Mouse (Mus musculus) heart, embryonic 11.5 days (tissue): ENCODE measurements around the gene Casc4. TPM values are rescaled to one million over a fixed set of nuclear protein-coding genes. Genes with fewer than 3 reads are reported as not detected.
"Not testable (repeated sequence)": the region's sequence is repeated elsewhere in the genome, so short reads cannot be mapped to it uniquely, and the experiment has no call there.

Experiments
- ATAC-seq: fragments of 200-750 bp; cut with Nextera tagmentation; replicated peaks from 2 replicates; pipeline ENCODE4 v1.8.0; 2017; ENCODE audit warnings: moderate library complexity; ENCODE audit not compliant: insufficient number of reproducible peaks, low FRiP score, low TSS enrichment
- H3K27ac ChIP-seq: fragments of 300-500 bp; sonication (generic); 2 replicates; pipeline ENCODE4 v1.5.1; 2014; ENCODE audit warnings: mild to moderate bottlenecking, low read depth, low read length
- H3K27me3 ChIP-seq: fragments of 300-500 bp; sonication (generic); 2 replicates; pipeline ENCODE4 v1.6.1; 2014; ENCODE audit warnings: mild to moderate bottlenecking, low read length, mixed read lengths; ENCODE audit not compliant: control insufficient read depth, insufficient read depth
- H3K36me3 ChIP-seq: fragments of 300-500 bp; sonication (generic); 2 replicates; pipeline ENCODE4 v1.6.1; 2014; ENCODE audit warnings: mild to moderate bottlenecking, low read length, moderate library complexity, mixed read lengths; ENCODE audit not compliant: control insufficient read depth, insufficient read depth
- H3K4me1 ChIP-seq: fragments of 300-500 bp; sonication (generic); 2 replicates; pipeline ENCODE4 v1.6.1; 2014; ENCODE audit warnings: low read length; ENCODE audit not compliant: control insufficient read depth, insufficient read depth
- H3K4me2 ChIP-seq: fragments of 300-500 bp; sonication (generic); 2 replicates; pipeline ENCODE4 v1.6.1; 2014; ENCODE audit warnings: mild to moderate bottlenecking, moderate library complexity
- H3K4me3 ChIP-seq: fragments of 300-500 bp; sonication (generic); 2 replicates; pipeline ENCODE4 v1.5.1; 2014; ENCODE audit warnings: low read depth, low read length
- H3K9ac ChIP-seq: fragments of 300-500 bp; sonication (generic); 2 replicates; pipeline ENCODE4 v1.6.1; 2014; ENCODE audit warnings: mild to moderate bottlenecking, low read depth, low read length, moderate library complexity
- H3K9me3 ChIP-seq: fragments of 300-500 bp; sonication (generic); replicated peaks from 2 replicates; pipeline ENCODE4 v1.6.1; 2016; ENCODE audit warnings: low read length; ENCODE audit not compliant: control insufficient read depth
- WGBS: fragments of 180-500 bp; shearing (Covaris S2); extraction: QIAGEN DNeasy Blood & Tissue Kit; methylation state at CpG from one replicate; pipeline ENCODE4 v1.1.7; 2014; ENCODE audit not compliant: insufficient replicate concordance; 5-methylcytosine and 5-hydroxymethylcytosine counted together
- polyA plus RNA-seq: library from polyadenylated mRNA; unstranded; fragments of >200 nt; fragmentation: Nextera tagmentation; extraction: Ambion mirVana; gene quantifications from 2 replicates; pipeline ENCODE4 v1.2.1, GENCODE M21; 2014

The Casc4 gene
- polyA plus RNA-seq, 1 experiment from 2014 or later: 19.0 TPM

GRCm38 (mm10) chr2:121886406-121886805 lies 19.6 kb downstream of the Casc4 start:
- H3K4me1 ChIP-seq: no peaks in the 10 kb centered on the region
- WGBS: 95% methylated on average over 1 of the region's 1 CpGs
- no peaks in the 10 kb centered on the region for H3K27me3 ChIP-seq
- no peak overlapping the region for H3K4me2 ChIP-seq
- no peak overlapping the region for H3K9ac ChIP-seq
- no peak overlapping the region for H3K27ac ChIP-seq
- no peak for ATAC-seq
- no peaks in the 10 kb centered on the region for H3K36me3 ChIP-seq
- H3K9me3 ChIP-seq: no peaks in the 10 kb centered on the region
- H3K4me3 ChIP-seq: no peak overlapping the region

DNA sequence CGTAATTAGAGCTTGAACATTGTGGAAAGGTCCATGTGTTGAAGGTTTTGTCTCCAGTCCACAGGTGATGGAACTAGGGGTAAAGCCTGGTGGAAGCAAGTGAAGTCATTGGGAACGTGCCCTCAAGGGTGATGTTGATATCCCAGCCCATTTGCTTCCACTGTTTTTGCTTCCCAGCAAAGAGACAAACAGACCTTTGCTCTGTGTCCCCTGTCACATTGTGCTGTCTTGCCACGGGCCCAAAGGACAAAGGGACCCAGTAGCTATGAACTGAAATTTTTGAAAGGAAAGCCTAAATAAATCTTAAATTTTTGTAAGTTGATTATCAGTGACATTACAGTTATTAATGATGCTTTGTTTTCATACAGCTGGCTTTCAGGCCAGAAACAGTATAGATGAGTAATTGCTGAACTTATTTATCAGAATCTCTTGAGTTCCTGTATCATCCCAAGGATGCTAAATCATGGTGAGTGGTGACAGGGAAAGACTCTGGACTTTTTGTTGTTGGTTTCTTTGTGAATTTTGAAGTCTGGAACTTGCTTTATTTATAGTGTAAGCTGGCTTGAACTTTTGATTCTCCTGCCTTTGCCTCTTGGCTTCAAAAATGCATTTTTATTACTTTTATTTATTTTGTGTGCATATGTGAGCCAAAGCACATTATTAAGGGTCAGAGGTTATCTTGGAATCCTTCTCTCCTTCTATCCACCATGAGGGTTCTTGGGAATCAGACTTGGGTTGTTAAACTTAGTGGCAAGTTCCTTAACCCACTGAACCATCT lies 22.1 kb downstream of the Casc4 start:
- Histone ChIP-seq H3K4me1 (no peaks in the 10 kb centered on the region), H3K27me3 (no peaks in the 10 kb centered on the region), H3K27ac (no peak overlapping the region), H3K4me3 (no peak overlapping the region), H3K4me2 (no peak overlapping the region), H3K9me3 (no peaks in the 10 kb centered on the region), H3K36me3 (no peaks in the 10 kb centered on the region), H3K9ac (no peak overlapping the region)
- 82% methylated on average over 3 of the region's 3 CpGs for WGBS
- ATAC-seq: no peak

DNA sequence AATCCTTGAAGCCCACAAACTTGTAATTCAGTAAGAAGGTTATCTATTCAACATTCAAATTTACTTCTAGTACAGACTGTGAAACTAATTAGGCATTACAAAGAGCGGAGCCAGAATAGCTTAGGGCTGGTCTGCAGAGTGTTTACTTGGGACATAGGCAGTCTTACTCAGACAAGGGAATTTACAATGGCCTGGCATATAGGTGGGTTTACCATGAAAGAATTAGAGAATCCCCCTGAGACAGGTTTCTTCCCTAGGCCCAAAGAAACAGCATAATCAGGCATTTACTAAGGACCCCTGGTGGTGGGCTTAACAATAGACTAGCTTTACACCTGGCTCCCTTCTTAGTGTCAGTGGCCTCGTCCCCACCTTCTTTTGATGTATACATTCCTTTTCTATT lies 28.5 kb downstream of the Casc4 start:
- H3K36me3 ChIP-seq: no peaks in the 10 kb centered on the region
- no peak for ATAC-seq
- H3K27me3 ChIP-seq: no peaks in the 10 kb centered on the region
- H3K4me2 ChIP-seq: no peak overlapping the region
- no peak overlapping the region for H3K4me3 ChIP-seq
- H3K9ac ChIP-seq: no peak overlapping the region
- WGBS: 91% methylated on average over 2 of the region's 2 CpGs
- no peaks in the 10 kb centered on the region for H3K4me1 ChIP-seq
- no peaks in the 10 kb centered on the region for H3K9me3 ChIP-seq
- H3K27ac ChIP-seq: no peak overlapping the region

GRCm38 (mm10) chr2:121896825-121897224 lies 30.1 kb downstream of the Casc4 start:
- no peak overlapping the region for H3K9ac ChIP-seq
- H3K4me3 ChIP-seq: no peak overlapping the region
- H3K4me2 ChIP-seq: no peak overlapping the region
- no peak for ATAC-seq
- no peaks in the 10 kb centered on the region for H3K27me3 ChIP-seq
- H3K4me1 ChIP-seq: no peaks in the 10 kb centered on the region
- H3K9me3 ChIP-seq: no peaks in the 10 kb centered on the region
- H3K27ac ChIP-seq: no peak overlapping the region
- WGBS: 83% methylated on average over 1 of the region's 1 CpGs
- H3K36me3 ChIP-seq: no peaks in the 10 kb centered on the region

DNA sequence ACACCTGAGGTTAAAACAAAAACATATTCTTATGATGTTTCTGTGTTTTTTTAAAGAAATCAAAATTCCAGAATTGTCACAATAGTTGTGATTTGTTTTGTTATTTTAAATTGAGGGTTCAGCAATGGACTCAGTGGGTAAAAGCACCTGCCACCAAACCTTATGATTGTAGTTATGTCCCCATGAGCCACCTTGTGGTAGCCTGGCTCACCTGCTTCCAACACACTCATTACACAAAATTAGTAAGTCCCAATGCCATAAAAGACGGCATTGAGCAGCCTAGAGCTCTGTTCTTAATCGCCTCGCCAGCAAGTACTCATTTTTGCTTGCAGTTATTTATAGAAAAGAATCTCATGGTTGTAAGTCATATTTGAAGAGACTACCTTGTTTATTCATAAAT lies 43.2 kb downstream of the Casc4 start:
- Histone ChIP-seq H3K36me3 (no peaks in the 10 kb centered on the region), H3K4me3 (no peak overlapping the region), H3K27me3 (no peaks in the 10 kb centered on the region), H3K9me3 (no peaks in the 10 kb centered on the region), H3K9ac (no peak overlapping the region), H3K27ac (no peak overlapping the region), H3K4me1 (no peaks in the 10 kb centered on the region), H3K4me2 (no peak overlapping the region)
- 87% methylated on average over 3 of the region's 3 CpGs for WGBS
- ATAC-seq: no peak

- H3K4me3 ChIP-seq: no peak overlapping the region
- H3K9me3 ChIP-seq: no peaks in the 10 kb centered on the region
- no peaks in the 10 kb centered on the region for H3K36me3 ChIP-seq
- no peak overlapping the region for H3K27ac ChIP-seq
- no peaks in the 10 kb centered on the region for H3K4me1 ChIP-seq
- ATAC-seq: no peak
- H3K4me2 ChIP-seq: no peak overlapping the region
- WGBS: 86% methylated on average over 5 of the region's 5 CpGs
- H3K9ac ChIP-seq: no peak overlapping the region
- no peaks in the 10 kb centered on the region for H3K27me3 ChIP-seq
Measured at GRCm38 (mm10) chr2:121916047-121916970, 49.5 kb downstream of the Casc4 start.

DNA sequence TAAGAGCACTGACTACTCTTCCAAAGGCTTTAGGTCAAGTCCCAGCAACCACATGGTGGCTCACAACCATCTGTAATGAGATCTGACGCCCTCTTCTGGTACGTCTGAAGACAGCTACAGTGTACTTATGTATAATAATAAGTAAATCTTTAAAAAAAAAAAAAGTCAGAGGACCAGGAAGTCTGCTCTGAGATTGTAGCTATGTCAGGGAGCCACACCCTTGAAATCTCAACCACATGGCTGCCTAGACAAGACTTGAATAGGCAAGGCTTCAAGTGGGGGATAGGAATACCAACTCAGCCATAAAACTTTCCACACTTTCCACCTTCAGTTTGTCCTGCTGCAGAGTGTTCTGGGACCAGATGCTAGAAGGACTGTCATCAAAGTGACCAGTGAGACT lies 70.9 kb downstream of the Casc4 start:
- H3K9ac ChIP-seq, H3K9me3 ChIP-seq, H3K36me3 ChIP-seq, H3K27me3 ChIP-seq, H3K4me3 ChIP-seq, H3K4me1 ChIP-seq, H3K4me2 ChIP-seq, H3K27ac ChIP-seq, ATAC-seq: not testable (repeated sequence)
- 75% methylated on average over 2 of the region's 2 CpGs for WGBS

- no peak overlapping the region for H3K27ac ChIP-seq
- H3K9ac ChIP-seq: no peak overlapping the region
- WGBS: 74% methylated on average over 3 of the region's 3 CpGs
- no peaks in the 10 kb centered on the region for H3K27me3 ChIP-seq
- no peaks in the 10 kb centered on the region for H3K9me3 ChIP-seq
- H3K4me3 ChIP-seq: no peak overlapping the region
- ATAC-seq: no peak
- no peaks in the 10 kb centered on the region for H3K36me3 ChIP-seq
- no peaks in the 10 kb centered on the region for H3K4me1 ChIP-seq
- H3K4me2 ChIP-seq: no peak overlapping the region
Measured at GRCm38 (mm10) chr2:121943364-121943763, 76.6 kb downstream of the Casc4 start.
